In genomic region chr2:78048030-78048705, GRCm38 (mm10) we compare ENCODE assay signal across 8 mouse cellular contexts.
A peak's percentile ranks its signal among the peaks of the same experiment; 100 is the strongest.
DNase-seq lines count a peak whose midpoint lies in the region; ATAC-seq lines count a peak whose summit lies in the region.

No protein-coding gene starts in this region.

- peak overlapping the region; percentile 65 for H3K4me2 ChIP-seq in heart, embryonic 12.5 days
- H3K4me2 ChIP-seq in hindbrain, embryonic 14.5 days (replicated peaks), result peak overlapping the region; percentile 47
- peak overlapping the region; percentile 49; the same call in 1 of the 2 replicates for H3K4me2 ChIP-seq in midbrain, embryonic 13.5 days (replicated peaks)

- H3K4me3 ChIP-seq in heart, embryonic 12.5 days, result 0 out of 2 replicates have a peak overlapping the region, but pooled peaks have one; percentile 27
- no peak overlapping the region for H3K4me3 ChIP-seq in heart, embryonic 10.5 days
- H3K4me3 ChIP-seq in hindbrain, embryonic 14.5 days (replicated peaks; ENCODE audit: low read length), result no peak overlapping the region
- H3K4me3 ChIP-seq in midbrain, embryonic 13.5 days (replicated peaks), result no peak overlapping the region

- H3K36me3 ChIP-seq in heart, embryonic 12.5 days, result no peaks in the 10 kb centered on the region
- H3K36me3 ChIP-seq in heart, embryonic 10.5 days, result no peaks in the 10 kb centered on the region
- no peaks in the 10 kb centered on the region for H3K36me3 ChIP-seq in hindbrain, embryonic 14.5 days (replicated peaks; ENCODE audit: control insufficient read depth, insufficient read depth)
- no peaks in the 10 kb centered on the region for H3K36me3 ChIP-seq in midbrain, embryonic 13.5 days

- H3K4me1 ChIP-seq in heart, embryonic 12.5 days (replicated peaks), result no peaks in the 10 kb centered on the region
- peaks cover 6% of the 10 kb centered on the region; the same call in 1 of the 2 replicates for H3K4me1 ChIP-seq in heart, embryonic 10.5 days
- H3K4me1 ChIP-seq in hindbrain, embryonic 14.5 days (replicated peaks; ENCODE audit: control insufficient read depth, insufficient read depth, low read length), result peaks cover 7% of the 10 kb centered on the region
- H3K4me1 ChIP-seq in midbrain, embryonic 13.5 days (replicated peaks), result peaks cover 11% of the 10 kb centered on the region; the same call in 1 of the 2 replicates

- WGBS in heart, embryonic 12.5 days, result 40% methylated on average over 11 of the region's 11 CpGs
- 46% methylated on average over 11 of the region's 11 CpGs for WGBS in heart, embryonic 10.5 days
- WGBS in hindbrain, embryonic 14.5 days, result 39% methylated on average over 11 of the region's 11 CpGs
- 44% methylated on average over 11 of the region's 11 CpGs for WGBS in midbrain, embryonic 13.5 days

- H3K9ac ChIP-seq in heart, embryonic 12.5 days, result no peak overlapping the region
- H3K9ac ChIP-seq in hindbrain, embryonic 14.5 days, result 0 out of 2 replicates have a peak overlapping the region, but pooled peaks have one; percentile 44
- no peak overlapping the region for H3K9ac ChIP-seq in midbrain, embryonic 13.5 days (replicated peaks)

- DNase-seq in heart, embryonic 10.5 days (ENCODE audit: low spot score), result no peak
- DNase-seq in CD4-positive helper T cell, adult 2 months (ENCODE audit: low read depth, low spot score), result peak; percentile 24
- peak; percentile 24 for DNase-seq in cerebellum, adult 9-11 months
- DNase-seq in hindbrain, embryonic 14.5 days (ENCODE audit: low spot score), result peak; percentile 92
- no peak for DNase-seq in urinary bladder, postnatal 36 days (ENCODE audit: low spot score in 2 of 2)
- no peak for DNase-seq in testis, postnatal 10 days (ENCODE audit: low spot score)

- no peaks in the 10 kb centered on the region for H3K27me3 ChIP-seq in heart, embryonic 12.5 days (replicated peaks)
- no peaks in the 10 kb centered on the region for H3K27me3 ChIP-seq in heart, embryonic 10.5 days (ENCODE audit: insufficient read depth, poor library complexity, severe bottlenecking)
- no peaks in the 10 kb centered on the region for H3K27me3 ChIP-seq in hindbrain, embryonic 14.5 days (ENCODE audit: control insufficient read depth, insufficient read depth, low read length)
- no peaks in the 10 kb centered on the region for H3K27me3 ChIP-seq in midbrain, embryonic 13.5 days

- no peak overlapping the region for H3K27ac ChIP-seq in heart, embryonic 12.5 days (ENCODE audit: poor library complexity, severe bottlenecking)
- no peak overlapping the region for H3K27ac ChIP-seq in heart, embryonic 10.5 days
- H3K27ac ChIP-seq in hindbrain, embryonic 14.5 days, result no peak overlapping the region
- no peak overlapping the region for H3K27ac ChIP-seq in midbrain, embryonic 13.5 days

- ATAC-seq in heart, embryonic 12.5 days (ENCODE audit: insufficient number of reproducible peaks, low FRiP score), result no peak
- peak; percentile 47 for ATAC-seq in hindbrain, embryonic 14.5 days (ENCODE audit: low FRiP score)
- peak; percentile 74 for ATAC-seq in midbrain, embryonic 13.5 days

- no peaks in the 10 kb centered on the region for H3K9me3 ChIP-seq in heart, embryonic 12.5 days (replicated peaks)
- no peaks in the 10 kb centered on the region for H3K9me3 ChIP-seq in heart, embryonic 10.5 days
- no peaks in the 10 kb centered on the region for H3K9me3 ChIP-seq in hindbrain, embryonic 14.5 days (ENCODE audit: control insufficient read depth, low read length)
- H3K9me3 ChIP-seq in midbrain, embryonic 13.5 days, result no peaks in the 10 kb centered on the region

Comparison
In these comparisons a context has a peak if more than half of its experiments do, and no peak if none do; other contexts are left out.
1. DNase-seq: peak in CD4-positive helper T cell, adult 2 months (single experiment), cerebellum, adult 9-11 months (single experiment) and hindbrain, embryonic 14.5 days (single experiment); none in heart, embryonic 10.5 days (single experiment), urinary bladder, postnatal 36 days (0 of 2) and testis, postnatal 10 days (single experiment).
2. Peak in every context shown above with its lines, with median percentiles within 50 percentile points of each other: H3K4me2 ChIP-seq.